Mouse (Mus musculus): ENCODE data around the gene Ccl20.
A peak's percentile ranks its signal among the peaks of the same experiment; 100 is the strongest.

Ccl20 gene

GRCm38 (mm10) chr1:83116447-83117137 lies at the start of gene Ccl20:
TSS of gene Ccl20 (plus strand) at chr1:83116766.
- DNase-seq: no peak

- no peak for DNase-seq
These were observed 49.4 kb upstream of the Ccl20 start for GRCm38 (mm10) chr1:83067205-83067604.

- no peak for DNase-seq
These were observed 40.9 kb upstream of the Ccl20 start for GRCm38 (mm10) chr1:83075526-83076189.

- peak; percentile 10 for DNase-seq
These were observed 40.2 kb upstream of the Ccl20 start for GRCm38 (mm10) chr1:83076190-83076917.

GRCm38 (mm10) chr1:83077016-83077415 lies 39.5 kb upstream of the Ccl20 start:
- DNase-seq: no peak

GRCm38 (mm10) chr1:83084790-83085189 lies 31.8 kb upstream of the Ccl20 start:
- no peak for DNase-seq

GRCm38 (mm10) chr1:83091268-83091667 lies 25.3 kb upstream of the Ccl20 start:
- DNase-seq: no peak

GRCm38 (mm10) chr1:83096935-83097334 lies 19.6 kb upstream of the Ccl20 start:
- DNase-seq: no peak

- DNase-seq: no peak
These were observed 17.4 kb upstream of the Ccl20 start for GRCm38 (mm10) chr1:83099160-83099559.

- DNase-seq: no peak
These were observed 16.9 kb upstream of the Ccl20 start for GRCm38 (mm10) chr1:83099580-83100137.

- DNase-seq: no peak
These were observed 14.7 kb upstream of the Ccl20 start for GRCm38 (mm10) chr1:83101891-83102290.

GRCm38 (mm10) chr1:83105464-83105863 lies 11.1 kb upstream of the Ccl20 start:
- DNase-seq: no peak

GRCm38 (mm10) chr1:83107410-83107978 lies 9.1 kb upstream of the Ccl20 start:
- DNase-seq: no peak

GRCm38 (mm10) chr1:83110992-83111391 lies 5.6 kb upstream of the Ccl20 start:
- DNase-seq: no peak

- no peak for DNase-seq
These were observed 4.8 kb upstream of the Ccl20 start for GRCm38 (mm10) chr1:83111726-83112125.

- no peak for DNase-seq
These were observed 651 bp downstream of the Ccl20 start for GRCm38 (mm10) chr1:83117217-83117616.

GRCm38 (mm10) chr1:83117661-83118060 lies 1.1 kb downstream of the Ccl20 start:
- DNase-seq: no peak

GRCm38 (mm10) chr1:83119903-83120302 lies 3.3 kb downstream of the Ccl20 start:
- no peak for DNase-seq

GRCm38 (mm10) chr1:83120312-83120711 lies 3.7 kb downstream of the Ccl20 start:
- DNase-seq: no peak

- DNase-seq: no peak
These were observed 6.6 kb downstream of the Ccl20 start for GRCm38 (mm10) chr1:83123201-83123600.

GRCm38 (mm10) chr1:83135829-83136228 lies 19.3 kb downstream of the Ccl20 start:
- no peak for DNase-seq

- no peak for DNase-seq
These were observed 21.3 kb downstream of the Ccl20 start for GRCm38 (mm10) chr1:83137847-83138246.

GRCm38 (mm10) chr1:83138721-83139120 lies 22.2 kb downstream of the Ccl20 start:
- no peak for DNase-seq
